Mouse (Mus musculus) urinary bladder, adult 2 months (tissue): ENCODE results near the gene Sgce. TPM values are rescaled to one million over a fixed set of nuclear protein-coding genes. Genes with fewer than 3 reads are reported as not detected.
"Not testable (repeated sequence)": the region's sequence is repeated elsewhere in the genome, so short reads cannot be mapped to it uniquely, and the experiment has no call there.

Experiments used
- DNase-seq: peaks from one replicate; pipeline ENCODE4 v3.0.0; 2022; ENCODE audit warnings: low spot score
- polyA plus RNA-seq: library from polyadenylated mRNA; depleted of rRNA; stranded (reverse); fragments of >200 nt; gene quantifications from 2 replicates; pipeline ENCODE4 v1.2.3, GENCODE M21; 2012

Sgce gene
- polyA plus RNA-seq, 1 experiment, result 71.6 TPM

DNA sequence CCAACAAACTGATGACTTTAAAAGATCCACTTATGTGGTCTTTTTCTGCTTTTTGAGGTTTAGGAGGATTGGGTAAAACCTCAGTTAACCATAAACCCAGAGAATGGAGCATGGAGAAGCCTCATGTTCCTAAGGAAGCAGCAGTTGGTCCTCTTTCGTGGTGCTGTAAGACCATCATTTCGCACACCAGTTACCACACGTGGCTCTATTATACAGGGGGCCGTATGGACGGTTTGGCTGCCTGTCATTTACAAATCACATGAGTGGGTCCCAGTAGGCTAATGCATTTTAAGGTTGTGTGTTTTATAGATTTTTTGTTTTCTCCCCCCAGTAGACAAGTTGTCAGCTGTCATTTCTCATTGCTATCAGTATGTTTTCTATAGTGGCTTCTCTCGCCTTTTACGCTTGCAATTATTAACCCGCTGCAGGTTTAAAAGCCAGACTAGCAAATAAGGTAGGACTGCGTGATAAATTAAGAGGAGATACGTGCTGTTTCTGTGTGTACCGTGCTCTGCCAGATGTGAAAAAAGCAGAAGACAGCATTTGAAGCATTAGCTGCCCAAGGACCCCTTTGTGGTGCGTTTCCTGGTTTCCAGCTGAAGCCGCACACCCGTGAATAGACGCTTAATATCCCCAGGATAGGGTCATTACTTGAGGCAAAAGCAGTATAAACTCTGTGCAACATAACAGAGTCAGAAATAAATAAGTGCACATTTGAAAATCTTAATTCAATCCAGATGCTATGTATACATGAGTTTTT is 22.8 kb downstream of the Sgce start:
- DNase-seq, result no peak

DNA sequence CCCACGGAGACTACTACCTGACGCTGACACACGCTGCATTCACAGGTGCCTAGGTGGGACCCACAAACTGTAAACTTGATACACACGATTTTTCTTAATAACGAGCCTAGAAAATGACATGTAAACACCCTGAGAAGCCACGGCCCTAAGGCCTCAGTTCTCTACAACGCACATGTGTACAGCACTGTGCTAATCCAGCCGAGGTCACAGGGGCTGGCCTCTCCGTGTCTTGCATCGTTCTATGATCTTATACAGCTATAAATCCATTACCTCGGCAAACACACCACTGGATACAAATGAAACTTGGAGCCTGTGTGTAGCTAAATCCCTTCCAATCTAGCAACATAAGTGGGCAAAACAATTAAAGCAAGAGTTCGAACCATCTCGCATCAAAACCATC is 24.3 kb downstream of the Sgce start:
- DNase-seq, result no peak

DNA sequence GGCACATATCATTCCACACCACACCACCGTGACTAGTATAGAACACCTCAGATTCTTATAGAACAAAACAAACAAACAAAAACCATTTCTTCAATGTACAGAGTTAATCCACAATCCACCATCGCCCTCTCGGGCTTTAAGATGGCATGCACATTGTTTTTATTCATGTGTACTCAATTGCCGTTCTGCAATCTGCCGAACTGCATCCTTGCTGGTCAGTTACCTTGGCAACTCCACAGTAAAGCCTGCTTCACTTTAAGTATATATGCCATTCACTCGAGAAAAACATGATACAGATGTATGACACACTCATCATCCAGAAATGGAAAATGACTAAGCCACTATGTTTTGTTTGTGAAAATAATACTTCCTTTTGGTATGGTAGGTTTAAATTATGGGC is 24.9 kb downstream of the Sgce start:
- no peak for DNase-seq

DNA sequence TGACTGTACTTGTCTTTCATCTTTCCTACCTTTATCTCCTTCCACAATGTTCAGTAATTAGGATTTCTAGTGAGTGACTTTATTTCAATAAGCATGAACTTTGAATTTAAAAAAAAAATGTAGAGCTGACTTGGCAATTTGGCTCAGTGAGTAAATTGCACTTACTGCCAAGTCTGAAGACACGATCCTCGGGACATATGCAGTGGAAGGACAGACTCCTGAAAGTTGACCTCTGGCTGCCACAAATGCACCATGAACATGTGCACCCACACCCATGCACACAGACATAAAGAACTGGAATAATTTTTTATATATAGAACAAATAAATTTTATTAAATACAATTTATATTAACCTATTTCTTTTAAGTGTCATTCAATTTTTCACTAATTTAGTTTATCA is 29.7 kb downstream of the Sgce start:
- no peak for DNase-seq

DNA sequence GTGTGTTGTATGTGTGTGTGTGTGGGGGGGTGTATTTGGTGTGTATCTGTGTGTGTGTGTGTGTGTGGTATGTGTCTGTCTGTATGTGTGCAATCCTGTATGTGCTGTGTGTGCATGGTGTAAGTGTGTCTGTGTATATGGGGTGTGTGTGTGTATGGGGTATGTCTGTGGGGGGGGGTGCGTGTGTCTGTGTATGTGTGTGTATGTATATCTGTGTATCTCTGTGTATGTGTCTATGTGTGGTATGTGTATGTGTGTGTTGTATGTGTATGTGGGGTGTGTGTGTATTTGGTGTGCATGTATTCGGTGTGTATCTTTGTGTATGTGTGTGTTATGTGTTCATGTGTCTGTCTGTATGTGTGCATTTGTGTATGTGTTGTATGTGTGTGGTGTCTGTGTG is 30.8 kb downstream of the Sgce start:
- DNase-seq, result no peak

DNA sequence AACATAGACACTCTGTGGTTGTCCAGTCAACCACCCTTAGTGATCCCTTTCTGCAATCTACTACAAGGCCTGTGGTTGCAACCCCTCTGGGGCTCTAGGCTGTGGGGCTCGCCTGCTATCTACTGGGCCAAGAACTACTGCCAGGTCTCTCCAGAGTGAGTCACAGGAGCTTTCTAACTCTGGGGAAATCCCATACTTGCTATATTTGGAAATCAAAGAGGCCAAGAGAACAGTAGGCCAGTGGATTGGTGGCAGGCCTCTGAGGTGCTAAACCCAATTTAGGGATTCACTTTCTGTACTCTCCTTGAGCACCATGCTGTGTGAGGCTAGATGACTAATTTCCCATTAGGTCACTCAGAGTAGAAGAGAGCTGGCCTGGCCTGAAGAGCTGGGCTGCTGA is 38.0 kb downstream of the Sgce start:
- no peak for DNase-seq

DNA sequence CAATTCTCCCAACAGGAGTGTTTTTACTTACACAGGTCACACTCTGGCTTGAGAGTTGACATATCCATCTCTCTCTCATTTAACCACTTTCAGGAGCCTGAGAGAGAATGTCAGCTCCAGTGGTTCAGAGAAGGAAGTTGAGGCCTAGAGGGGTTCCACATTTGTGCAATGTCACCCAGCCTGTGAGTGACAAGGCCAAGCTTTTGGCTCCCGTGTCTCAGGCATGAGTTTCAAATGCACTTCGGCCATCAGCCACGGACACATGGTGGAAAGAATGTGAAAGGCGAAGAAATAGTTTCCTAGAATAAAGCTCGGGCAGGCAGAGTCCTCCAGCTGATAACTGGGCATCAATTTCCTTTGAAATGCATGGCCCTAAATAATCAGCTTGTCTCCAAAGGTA is 40.6 kb downstream of the Sgce start:
- DNase-seq, result no peak

DNA sequence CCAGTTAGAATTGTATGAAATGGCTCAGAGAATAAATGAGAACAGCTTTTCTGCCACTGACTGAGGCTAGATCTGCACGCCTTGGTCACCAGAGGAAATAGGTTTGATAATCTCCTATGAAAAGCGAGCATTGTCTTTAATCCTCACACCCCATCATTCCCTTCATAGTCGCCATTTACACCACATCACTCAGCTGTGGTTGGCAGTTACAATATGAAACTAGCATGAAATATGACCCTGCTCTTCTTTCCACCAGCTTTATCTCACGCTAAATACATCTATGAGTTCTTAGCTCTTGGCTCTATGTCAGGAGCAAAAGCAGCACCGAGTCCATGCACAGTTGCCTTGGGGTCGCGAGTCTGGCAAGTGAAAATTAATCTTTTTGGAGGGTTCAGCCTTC is 43.1 kb downstream of the Sgce start:
- DNase-seq, result no peak

DNA sequence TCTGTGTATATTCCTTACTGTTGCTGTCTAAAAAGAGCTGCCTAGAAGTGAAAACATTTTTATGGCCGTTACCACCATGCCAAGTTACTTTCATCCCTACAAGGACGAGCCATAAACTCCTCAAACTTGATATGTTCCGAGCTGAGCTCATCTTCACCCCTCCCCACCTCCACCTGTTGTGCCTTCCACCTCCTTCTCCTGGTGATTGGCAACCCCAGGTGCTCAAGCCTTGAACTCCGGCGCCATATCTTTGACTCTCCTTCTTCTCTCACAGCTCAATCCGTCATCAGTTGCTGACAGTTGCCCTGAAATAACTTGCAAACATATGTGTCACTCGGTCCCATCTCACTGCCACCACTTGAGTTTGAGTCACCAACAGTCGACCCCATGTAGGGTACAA is 45.4 kb downstream of the Sgce start:
- DNase-seq, result no peak

DNA sequence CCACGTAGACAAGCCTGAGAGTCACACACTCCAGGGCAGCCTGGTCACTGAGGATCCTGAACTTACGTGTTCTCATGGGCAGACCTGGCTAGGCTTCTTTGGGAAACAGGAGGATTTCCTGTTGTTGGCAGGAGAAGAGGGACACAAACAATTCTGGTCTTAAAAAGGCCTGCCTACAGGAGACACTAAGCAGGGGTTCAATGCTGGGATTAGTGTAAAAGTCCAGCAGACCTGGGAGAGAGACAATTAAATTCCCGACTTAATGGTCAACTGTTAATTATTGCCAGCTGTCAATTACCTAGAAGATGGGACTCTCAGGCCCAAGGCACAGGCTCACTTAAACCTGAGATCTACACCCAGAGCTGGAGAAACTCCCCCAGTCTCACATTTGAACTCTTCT is 51.2 kb downstream of the Sgce start:
- DNase-seq, result no peak

DNA sequence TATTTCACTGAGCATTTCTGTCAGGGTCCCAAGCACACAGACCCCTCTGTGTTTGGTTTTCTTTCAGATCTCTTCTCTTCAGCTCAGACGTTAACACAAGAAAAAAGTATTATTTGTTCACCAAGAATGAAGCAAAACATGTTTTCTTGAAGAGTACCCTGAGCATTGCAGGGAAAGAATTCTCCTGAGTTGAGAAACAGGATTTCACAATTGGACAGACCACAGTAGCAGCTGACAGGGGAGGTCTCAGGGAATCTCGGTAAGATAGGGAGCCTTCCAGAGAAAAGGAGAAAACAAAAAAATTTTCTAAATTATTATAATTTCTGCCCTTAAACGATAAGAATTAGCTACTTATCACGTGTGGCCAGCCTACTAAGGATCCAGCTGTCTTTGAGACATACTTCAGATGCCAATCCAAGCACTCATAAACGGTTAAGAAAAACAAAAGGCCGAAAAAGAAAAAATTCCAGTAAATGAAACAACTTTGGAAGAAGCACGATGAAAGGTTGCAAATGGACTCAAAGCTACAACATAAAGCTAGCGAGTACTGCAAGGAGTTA is 52.3 kb downstream of the Sgce start:
- DNase-seq, result no peak

DNA sequence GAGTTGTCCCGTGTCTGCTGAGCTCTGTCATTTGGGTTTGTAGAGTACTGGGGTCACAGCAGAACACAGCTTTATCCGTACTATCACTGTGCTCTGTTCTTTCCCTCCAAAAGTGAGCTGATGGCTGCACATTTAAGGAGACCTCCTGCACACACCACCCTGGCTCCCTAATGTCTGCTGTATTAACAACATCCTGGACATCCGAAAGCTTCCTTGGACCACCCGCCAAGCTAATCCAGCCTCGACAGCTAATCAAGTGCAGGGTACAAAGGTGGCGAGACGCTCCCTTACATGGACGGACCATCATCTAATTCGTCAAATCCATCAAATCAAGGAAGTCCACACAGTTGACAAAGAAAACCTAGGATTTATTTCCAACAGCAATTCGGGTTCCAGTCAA is 53.5 kb downstream of the Sgce start:
- no peak for DNase-seq

DNA sequence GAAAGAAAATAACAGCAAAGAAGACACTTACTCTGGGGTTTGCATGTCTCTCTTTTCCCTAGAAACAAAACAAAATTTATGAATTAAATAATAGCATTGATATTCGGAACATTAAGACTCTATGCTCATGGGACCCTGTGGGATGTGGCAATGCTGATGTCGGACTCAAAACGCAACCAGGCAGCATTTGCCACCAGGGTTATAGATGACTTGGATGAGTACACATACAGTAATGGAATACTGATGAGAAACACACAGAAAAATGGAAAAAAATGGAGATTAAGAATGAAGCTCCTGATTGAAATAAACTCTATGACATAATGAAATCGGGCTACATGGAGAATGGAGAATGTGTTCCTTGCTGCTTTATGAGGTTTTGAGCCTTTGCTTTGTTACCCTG is 56.6 kb downstream of the Sgce start:
- DNase-seq, result no peak

DNA sequence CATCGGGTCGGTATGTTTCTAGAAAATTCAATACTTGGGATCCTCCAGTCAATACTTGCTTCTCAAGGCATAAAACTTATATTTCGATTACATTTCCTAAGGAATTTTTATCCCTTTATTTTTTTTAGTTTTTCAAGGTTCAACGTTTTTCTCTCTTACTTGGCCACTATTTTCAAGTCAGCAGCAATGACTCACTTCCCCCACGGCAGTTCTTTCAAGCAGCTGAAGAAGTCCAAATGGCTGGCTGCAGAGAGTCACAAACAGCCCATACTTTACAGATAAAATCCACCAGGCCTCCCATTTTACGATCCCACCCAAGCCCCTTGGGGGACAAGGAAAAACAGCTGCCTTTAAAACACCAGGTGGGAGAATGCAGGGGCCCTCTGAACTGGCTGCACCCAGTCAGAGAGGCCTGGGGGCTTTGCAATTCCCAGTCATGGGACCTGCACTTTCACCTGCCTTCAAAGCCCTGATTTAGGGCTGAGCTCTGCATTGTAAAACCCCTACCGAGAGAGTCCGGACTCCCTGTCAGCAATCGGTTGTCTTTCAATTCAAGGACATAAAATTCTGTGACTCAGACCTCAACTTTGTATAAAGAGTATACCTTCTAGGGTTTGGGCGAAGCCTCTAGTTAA is 62.2 kb downstream of the Sgce start:
- no peak for DNase-seq

DNA sequence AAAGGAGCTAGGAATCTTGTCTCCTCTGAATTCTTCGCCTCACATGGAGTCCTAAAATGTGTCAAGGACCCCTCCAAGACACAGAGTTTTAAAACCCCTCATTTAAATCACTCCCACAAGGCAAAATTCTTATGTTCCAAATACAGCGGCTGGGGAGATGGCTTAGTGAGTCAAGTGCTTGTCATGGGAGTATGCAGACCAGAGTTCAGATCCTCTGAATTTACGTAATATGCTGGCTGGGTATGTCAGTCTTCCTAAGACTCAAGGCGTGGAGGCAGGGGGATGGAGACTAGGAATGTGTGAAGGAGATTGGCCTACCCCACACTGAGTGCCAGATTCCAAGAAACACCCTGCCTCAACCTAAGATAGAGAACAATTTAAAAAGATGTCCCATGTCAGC is 66.4 kb downstream of the Sgce start:
- DNase-seq, result no peak

DNA sequence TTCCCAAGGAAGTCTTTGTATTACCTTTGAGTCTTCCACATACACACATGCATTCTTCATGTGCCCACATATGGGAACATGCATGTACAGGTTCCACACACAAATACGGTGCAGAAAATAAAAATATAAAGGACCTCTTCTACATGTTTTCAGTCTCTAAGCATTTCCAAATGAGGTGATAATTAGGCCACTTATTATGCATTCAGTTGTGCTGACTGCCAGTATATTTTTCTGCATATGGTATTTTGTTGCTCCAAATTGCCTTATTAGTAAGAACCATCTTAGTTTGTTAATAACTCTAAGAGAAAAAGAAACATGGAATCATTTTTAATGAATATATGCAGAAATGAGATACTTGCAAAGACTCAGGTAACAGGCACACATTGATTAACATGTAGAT is 67.0 kb downstream of the Sgce start:
- no peak for DNase-seq

DNA sequence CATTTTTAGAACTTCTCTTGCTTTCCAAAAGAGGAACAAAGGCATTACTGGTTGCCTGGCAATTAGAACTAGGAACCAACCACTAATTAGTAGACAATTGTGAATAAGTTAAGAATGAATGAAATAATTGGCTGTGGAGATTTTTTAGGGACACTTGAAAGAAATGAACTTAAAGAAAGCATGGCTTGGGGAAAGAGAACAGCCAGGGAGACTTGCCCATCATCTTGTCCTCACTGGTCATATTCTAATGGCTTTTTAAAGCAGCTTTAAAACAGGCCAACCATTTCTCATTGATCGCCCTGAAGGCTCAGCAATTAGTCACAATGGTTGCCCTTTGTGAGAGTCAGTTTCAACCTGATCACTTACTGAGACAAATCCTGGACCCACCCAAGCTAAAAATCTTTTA is 69.6 kb downstream of the Sgce start:
- DNase-seq, result no peak

DNA sequence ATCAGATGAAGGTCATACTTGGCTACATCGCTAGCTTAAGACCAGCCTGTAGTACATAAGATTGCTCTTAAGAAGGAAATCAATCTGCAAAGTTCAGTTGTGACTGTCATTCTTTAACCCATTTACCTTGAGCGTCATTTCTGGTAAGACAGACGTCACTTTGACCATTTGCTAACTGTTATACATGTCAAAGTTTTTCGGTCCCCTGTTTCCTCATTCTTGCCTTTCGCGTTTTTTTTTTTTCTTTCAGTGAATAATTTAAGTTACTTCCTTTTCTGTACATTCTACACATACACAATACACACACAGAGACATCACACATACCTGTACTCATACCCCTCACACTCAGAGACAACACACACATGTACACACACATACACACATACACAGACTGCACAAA is 81.9 kb downstream of the Sgce start:
- DNase-seq, result no peak

DNA sequence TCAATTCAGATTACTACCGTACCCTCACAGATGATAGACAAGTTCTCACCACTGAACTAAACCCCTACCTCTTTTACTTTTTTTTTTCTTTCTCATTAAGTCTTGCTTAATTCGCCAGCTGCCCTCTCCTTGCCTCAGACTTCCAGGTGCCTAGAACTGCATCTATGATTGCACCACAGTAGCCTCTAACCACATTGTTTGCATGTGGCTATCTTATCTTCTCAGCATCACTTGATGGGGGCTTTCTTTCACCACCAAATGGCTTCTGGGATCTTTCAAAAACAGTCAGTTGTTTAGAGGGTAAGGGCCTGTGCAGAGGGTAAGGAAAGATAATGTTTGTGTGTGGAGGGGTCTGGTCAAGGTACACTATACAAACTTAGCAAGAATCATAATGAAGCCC is 82.7 kb downstream of the Sgce start:
- DNase-seq, result no peak

DNA sequence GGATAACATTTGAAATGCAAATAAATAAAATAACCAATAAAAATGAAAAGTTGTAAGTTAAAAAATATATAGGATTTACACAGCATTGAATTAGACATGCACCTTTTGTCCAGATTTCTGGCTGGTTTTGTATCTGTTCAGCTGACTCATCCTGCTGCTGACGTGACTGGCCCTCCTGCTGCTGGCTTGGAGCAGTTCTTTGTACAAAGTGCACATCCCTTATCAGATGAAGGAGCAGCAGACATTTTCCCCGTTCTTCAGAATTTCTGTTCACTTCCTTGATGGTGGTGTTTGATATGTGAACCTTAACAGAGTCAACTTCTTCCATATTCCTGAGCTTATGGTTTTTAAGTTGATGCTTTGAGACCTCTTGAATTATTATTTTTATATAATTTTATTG is 83.5 kb downstream of the Sgce start:
- no peak for DNase-seq

DNA sequence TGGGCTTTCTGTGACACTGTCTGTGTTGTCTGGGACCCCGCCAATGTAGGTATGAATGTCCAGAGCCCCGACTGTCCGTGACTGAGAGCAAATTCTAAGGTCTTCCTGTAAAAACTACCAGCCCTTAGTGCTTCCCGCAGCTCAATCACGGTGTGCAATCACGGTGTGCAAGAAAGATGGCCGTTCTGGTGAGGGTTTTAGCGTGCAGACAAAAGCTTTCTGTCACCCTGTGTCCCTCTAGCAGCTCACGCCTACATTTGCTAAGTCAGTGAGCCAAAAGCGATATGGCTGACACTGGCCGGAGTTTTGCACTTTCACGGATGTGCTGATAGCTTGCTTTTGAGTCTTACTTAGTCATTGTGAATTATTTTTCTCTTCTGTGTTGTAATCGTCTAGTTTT is 88.1 kb downstream of the Sgce start:
- DNase-seq, result no peak

DNA sequence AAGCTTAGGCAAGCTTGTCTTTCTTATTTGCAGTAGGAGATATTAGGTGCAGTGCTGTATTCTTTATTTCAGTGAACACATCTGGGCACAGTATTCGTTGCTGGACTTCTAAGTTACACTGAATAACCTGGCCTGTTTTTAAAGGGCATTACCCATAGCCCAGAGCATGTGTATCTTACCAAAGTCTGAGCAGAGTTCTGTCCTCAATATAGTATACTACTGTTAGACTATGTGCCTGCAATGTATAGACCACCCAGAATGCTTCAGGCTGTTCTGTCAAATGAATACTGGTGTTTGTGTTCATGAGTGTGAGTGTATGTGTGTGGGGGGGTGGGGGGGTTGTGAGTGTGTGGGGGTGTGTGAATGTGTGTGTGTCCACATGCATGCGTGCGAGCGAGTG is 91.1 kb downstream of the Sgce start:
- no peak for DNase-seq

DNA sequence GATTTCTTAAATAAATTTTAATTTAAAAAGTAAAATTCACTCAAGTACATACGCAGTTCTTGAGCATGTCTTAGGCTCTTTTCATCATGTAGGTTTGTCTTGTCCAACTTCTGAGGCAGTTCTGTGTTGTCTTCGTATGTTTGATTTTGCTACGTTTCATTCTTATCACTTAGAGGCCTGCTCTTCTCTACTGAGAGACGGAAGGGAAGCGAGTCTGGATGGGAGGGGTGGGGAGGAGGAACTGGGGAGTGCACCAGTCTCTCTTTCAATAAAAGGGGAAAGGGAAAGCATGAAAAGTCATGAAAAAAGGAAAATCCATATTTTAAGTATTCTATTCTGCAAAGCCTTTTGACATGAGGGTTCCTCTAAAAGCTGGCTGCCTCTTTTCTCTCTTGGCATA is 91.5 kb downstream of the Sgce start:
- no peak for DNase-seq

DNA sequence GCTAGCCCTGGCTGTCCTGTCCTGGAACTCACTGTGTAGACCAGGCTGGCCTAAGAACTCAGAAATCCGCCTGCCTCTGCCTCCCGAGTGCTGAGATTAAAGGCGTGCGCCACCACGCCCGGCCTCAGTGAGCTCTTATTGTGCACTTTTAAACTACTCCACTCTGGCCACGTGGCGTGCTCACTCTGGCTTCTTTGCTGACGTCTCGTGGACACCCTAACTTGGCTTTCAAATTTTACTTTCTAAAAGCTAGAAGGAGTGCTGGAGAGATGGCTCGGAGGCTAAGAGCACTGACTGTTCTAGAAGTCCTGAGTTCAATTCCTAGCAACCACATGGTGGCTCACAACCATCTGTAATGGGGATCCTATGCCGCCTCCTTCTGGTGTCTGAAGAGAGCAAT is 93.3 kb downstream of the Sgce start:
- not testable (repeated sequence) for DNase-seq
